Mouse (Mus musculus): Measurements from ENCODE around the gene Hsd3b6.

- TF ChIP-seq CTCF (IDR thresholded peaks at IDR 0.05; ENCODE audit: borderline replicate concordance, extremely low read depth, insufficient read depth, insufficient read length) (no peak), POLR2A (IDR thresholded peaks at IDR 0.05; ENCODE audit: borderline replicate concordance, extremely low read depth, insufficient read depth, insufficient read length, poor library complexity, severe bottlenecking) (no peak)
These were observed 33.3 kb downstream of the Hsd3b6 start for GRCm38 (mm10) chr3:98780921-98781320.
